Mouse (Mus musculus) hindbrain, embryonic 15.5 days (tissue): ENCODE results near the gene Rrbp1. TPM values are rescaled to one million over a fixed set of nuclear protein-coding genes. Genes with fewer than 3 reads are reported as not detected.

Source experiments
- ATAC-seq: fragments of 200-750 bp; cut with Nextera tagmentation; 2 replicates; pipeline ENCODE4 v1.8.0; 2017; ENCODE audit warnings: low read depth, moderate number of reproducible peaks, moderate TSS enrichment; ENCODE audit not compliant: low FRiP score
- H3K27ac ChIP-seq: fragments of 300-500 bp; sonication (generic); replicated peaks from 2 replicates; pipeline ENCODE4 v1.5.1; 2015; ENCODE audit warnings: mild to moderate bottlenecking, inconsistent platforms
- H3K27me3 ChIP-seq: fragments of 300-500 bp; sonication (generic); 2 replicates; pipeline ENCODE4 v1.6.1; 2015; ENCODE audit warnings: control low read depth, inconsistent platforms
- H3K36me3 ChIP-seq: fragments of 300-500 bp; sonication (generic); 2 replicates; pipeline ENCODE4 v1.6.1; 2015; ENCODE audit warnings: control low read depth, inconsistent platforms
- H3K4me1 ChIP-seq: fragments of 300-500 bp; sonication (generic); replicated peaks from 2 replicates; pipeline ENCODE4 v1.6.1; 2015; ENCODE audit warnings: control low read depth, inconsistent platforms
- H3K4me2 ChIP-seq: fragments of 300-500 bp; sonication (generic); 2 replicates; pipeline ENCODE4 v1.6.1; 2015; ENCODE audit warnings: moderate library complexity, mild to moderate bottlenecking, inconsistent platforms
- H3K4me3 ChIP-seq: fragments of 300-500 bp; sonication (generic); 2 replicates; pipeline ENCODE4 v1.5.1; 2015; ENCODE audit warnings: mild to moderate bottlenecking, inconsistent platforms
- H3K9ac ChIP-seq: fragments of 300-500 bp; sonication (generic); 2 replicates; pipeline ENCODE4 v1.6.1; 2015; ENCODE audit warnings: inconsistent platforms
- H3K9me3 ChIP-seq: fragments of 300-500 bp; sonication (generic); 2 replicates; pipeline ENCODE4 v1.6.1; 2016; ENCODE audit warnings: control low read depth, inconsistent platforms
- WGBS: fragments of 180-500 bp; shearing (Covaris S2); methylation state at CpG from one replicate; pipeline ENCODE4 v1.1.7; 2015; 5-methylcytosine and 5-hydroxymethylcytosine counted together
- polyA plus RNA-seq: library from polyadenylated mRNA; unstranded; fragments of >200 nt; fragmentation: Nextera tagmentation; extraction: Ambion mirVana; gene quantifications from 2 replicates; pipeline ENCODE4 v1.2.1, GENCODE M21; 2015

Rrbp1 gene
- polyA plus RNA-seq, 1 experiment from 2014 or later: 32.3 TPM

DNA sequence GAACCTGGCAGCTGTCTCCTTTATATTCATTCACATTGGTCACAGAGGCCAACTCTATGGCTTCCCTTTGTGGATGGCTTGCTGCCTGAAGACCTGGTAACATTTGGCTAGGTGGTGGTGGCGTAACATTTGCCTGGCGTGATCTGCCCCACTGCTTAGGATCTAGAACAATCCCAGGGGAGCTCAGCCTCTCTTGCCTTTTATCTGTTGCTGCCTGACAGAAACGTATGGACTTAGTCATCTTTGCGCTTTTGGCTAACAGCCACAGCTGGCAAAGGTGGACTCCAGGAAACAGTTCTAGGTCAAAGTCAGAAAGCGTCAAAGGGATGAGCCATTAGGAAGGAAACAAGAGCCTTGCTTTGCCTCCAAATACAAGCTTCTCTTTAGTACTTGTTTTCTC lies 106.2 kb downstream of the Rrbp1 start:
- no peaks in the 10 kb centered on the region for H3K9me3 ChIP-seq
- H3K27ac ChIP-seq: no peak overlapping the region
- no peaks in the 10 kb centered on the region for H3K27me3 ChIP-seq
- no peak overlapping the region for H3K9ac ChIP-seq
- H3K4me1 ChIP-seq: no peaks in the 10 kb centered on the region
- no peak for ATAC-seq
- WGBS: 84% methylated on average over 5 of the region's 5 CpGs
- no peak overlapping the region for H3K4me3 ChIP-seq
- no peaks in the 10 kb centered on the region for H3K36me3 ChIP-seq
- H3K4me2 ChIP-seq: no peak overlapping the region

DNA sequence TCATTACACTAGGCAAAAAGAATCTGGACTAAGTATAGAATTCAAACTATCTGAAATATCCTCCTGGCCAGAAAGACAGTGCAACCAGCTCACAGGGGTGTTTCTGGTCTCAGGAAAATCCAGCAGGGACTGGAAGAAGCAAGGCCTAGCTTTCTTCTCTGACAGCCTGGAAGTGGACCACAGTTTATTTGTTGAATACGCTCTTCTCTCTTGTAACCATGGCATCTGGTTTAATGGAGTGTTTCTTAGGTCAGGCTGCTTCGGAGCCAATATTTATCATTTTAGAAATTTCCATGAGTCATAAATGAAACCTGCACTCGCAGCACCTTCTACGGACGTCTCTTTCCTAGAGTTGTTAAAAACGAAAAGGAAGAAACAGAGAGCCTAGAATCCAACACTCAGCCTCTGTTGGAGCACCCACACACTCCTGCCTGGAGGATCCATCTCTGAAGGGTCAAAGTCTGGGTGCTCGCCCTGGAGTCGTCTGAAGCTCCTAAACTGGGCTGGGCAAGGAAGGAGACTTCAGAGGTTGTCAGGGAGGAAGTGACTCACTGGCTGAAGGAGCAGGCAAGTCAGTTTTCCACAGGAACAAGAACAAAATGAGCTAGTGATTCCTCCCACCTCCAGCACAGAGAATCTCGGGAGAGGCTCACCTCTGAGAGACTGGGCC lies 107.6 kb downstream of the Rrbp1 start:
- no peak for ATAC-seq
- Histone ChIP-seq H3K4me1 (no peaks in the 10 kb centered on the region), H3K27me3 (no peaks in the 10 kb centered on the region), H3K4me3 (no peak overlapping the region), H3K27ac (no peak overlapping the region), H3K36me3 (no peaks in the 10 kb centered on the region), H3K9me3 (no peaks in the 10 kb centered on the region), H3K4me2 (no peak overlapping the region), H3K9ac (no peak overlapping the region)
- WGBS: 82% methylated on average over 9 of the region's 9 CpGs

GRCm38 (mm10) chr2:143900821-143901351 lies 110.2 kb downstream of the Rrbp1 start:
- H3K27ac ChIP-seq: no peak overlapping the region
- H3K4me2 ChIP-seq: no peak overlapping the region
- no peak overlapping the region for H3K9ac ChIP-seq
- no peaks in the 10 kb centered on the region for H3K4me1 ChIP-seq
- H3K27me3 ChIP-seq: no peaks in the 10 kb centered on the region
- H3K4me3 ChIP-seq: no peak overlapping the region
- no peak for ATAC-seq
- WGBS: 71% methylated on average over 5 of the region's 5 CpGs
- no peaks in the 10 kb centered on the region for H3K36me3 ChIP-seq
- no peaks in the 10 kb centered on the region for H3K9me3 ChIP-seq

GRCm38 (mm10) chr2:143899470-143900220 lies 111.4 kb downstream of the Rrbp1 start:
- no peak overlapping the region for H3K9ac ChIP-seq
- no peaks in the 10 kb centered on the region for H3K9me3 ChIP-seq
- H3K4me1 ChIP-seq: no peaks in the 10 kb centered on the region
- ATAC-seq: no peak
- H3K27me3 ChIP-seq: no peaks in the 10 kb centered on the region
- no peak overlapping the region for H3K27ac ChIP-seq
- H3K4me2 ChIP-seq: no peak overlapping the region
- H3K36me3 ChIP-seq: no peaks in the 10 kb centered on the region
- 94% methylated on average over 9 of the region's 9 CpGs for WGBS
- no peak overlapping the region for H3K4me3 ChIP-seq

Other genes with a start within 250 kb of the Rrbp1 start
- gene Bfsp1, start 148.1 kb downstream of the Rrbp1 start, polyA plus RNA-seq: 1.5 and 2.1 TPM in 2 replicates
- gene Dstn, start 95.9 kb downstream of the Rrbp1 start, polyA plus RNA-seq: 399 and 431 TPM in 2 replicates
- gene Banf2, start 21.8 kb upstream of the Rrbp1 start, polyA plus RNA-seq: not detected in 2 replicates